Mouse (Mus musculus): ENCODE results near the gene Zbtb37. TPM values are rescaled to one million over a fixed set of nuclear protein-coding genes. Genes with fewer than 3 reads are reported as not detected.

Gene Zbtb37
- 4.1 and 5.2 TPM in 2 replicates for polyA plus RNA-seq (2015; fragmentation: Nextera tagmentation; extraction: Ambion mirVana)

DNA sequence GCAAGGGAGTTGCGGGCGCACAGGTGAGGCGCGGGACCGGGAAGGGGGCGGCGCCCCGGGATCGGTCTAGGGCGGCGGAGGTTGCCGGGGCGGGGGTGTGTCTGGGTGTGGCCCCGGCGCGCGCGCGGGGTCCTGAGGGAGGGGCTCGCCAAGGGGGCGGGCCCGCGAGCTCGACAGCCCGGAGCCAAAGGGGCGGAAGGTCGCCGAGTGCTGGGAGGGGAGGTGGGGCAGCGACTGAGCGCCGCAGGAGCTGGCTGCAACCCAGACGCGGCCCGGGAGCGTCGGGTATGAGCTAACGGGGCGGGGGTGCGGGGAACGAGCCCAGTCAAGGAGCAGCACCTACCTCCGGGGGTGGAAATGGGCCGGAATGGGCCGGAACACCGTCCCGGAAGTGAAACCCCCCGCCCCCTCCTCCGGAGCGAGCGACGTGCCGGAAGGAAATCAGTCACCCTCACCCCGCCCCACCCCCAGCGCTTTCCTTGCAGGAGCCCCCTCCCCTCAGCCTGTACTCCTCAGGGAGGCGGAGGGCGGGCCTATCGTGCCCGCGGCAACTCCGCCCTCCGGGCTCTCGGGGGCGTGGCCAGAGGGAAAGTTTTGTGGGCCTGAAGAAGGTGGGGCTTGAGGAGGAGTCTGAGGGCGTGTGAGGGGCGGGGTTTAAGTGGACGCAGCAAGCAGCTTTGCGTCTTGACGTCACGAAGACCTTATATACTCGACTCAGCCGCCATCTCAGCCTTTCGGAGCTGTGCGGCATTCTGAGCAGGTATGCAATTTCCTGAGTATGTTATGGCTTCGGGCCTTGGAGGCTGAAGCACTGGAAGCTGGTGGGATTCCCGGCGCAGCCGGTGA lies at the start of gene Zbtb37:
Gene Zbtb37 (minus strand): TSS at position 415 of the 846 bp plus-strand sequence.
- peak; percentile 100 for DNase-seq (ENCODE audit: low spot score)

DNA sequence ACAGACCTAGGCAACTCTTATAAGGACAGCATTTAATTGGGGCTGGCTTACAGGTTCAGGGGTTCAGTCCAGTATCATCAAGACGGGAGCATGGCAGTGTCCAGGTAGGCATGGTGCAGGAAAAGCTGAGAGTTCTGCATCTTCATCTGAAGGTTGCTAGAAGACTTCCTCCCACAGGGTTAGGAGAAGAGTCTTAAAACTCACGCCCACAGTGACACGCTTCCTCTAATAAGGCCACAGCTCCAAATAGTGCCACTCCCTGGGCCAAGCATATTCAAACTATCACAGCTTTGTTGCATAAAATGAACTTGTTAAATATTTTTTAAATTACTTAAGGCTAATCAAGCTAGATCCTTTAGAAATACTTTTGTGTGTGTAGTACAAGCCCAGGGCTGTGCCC lies 42.6 kb upstream of the Zbtb37 start:
- no peak for DNase-seq (ENCODE audit: low spot score)

DNA sequence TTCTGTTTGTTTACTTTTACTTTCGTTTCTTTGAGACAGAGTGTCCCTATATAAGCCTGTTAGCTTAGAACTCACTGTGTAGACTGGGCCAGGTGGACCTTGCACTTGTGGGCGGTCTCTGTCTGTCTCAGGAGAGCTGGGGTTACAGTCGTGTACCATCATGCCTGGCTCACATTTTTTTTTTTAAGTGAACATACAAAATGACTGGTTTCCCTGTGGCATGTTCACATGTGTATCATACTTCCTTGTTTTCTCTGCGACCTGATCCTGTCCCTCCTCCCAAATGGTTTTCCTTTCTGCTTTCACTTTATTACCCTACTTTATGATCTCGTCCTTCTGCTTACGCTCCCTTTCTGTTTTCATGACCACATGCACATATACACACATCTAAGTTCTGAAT lies 41.6 kb upstream of the Zbtb37 start:
- DNase-seq (ENCODE audit: low spot score): no peak

GRCm38 (mm10) chr1:161071272-161071620 lies 36.6 kb upstream of the Zbtb37 start:
- no peak for DNase-seq (ENCODE audit: low spot score)

- DNase-seq (ENCODE audit: low spot score): peak; percentile 95
These were observed 36.0 kb upstream of the Zbtb37 start, which contains the start of the genes Dars2 and Cenpl for GRCm38 (mm10) chr1:161070352-161071271. Gene Dars2 (minus strand): TSS chr1:161070658. Gene Cenpl (plus strand): TSS chr1:161070713.

- DNase-seq (ENCODE audit: low spot score): no peak
These were observed 28.7 kb upstream of the Zbtb37 start for GRCm38 (mm10) chr1:161063351-161063750.

DNA sequence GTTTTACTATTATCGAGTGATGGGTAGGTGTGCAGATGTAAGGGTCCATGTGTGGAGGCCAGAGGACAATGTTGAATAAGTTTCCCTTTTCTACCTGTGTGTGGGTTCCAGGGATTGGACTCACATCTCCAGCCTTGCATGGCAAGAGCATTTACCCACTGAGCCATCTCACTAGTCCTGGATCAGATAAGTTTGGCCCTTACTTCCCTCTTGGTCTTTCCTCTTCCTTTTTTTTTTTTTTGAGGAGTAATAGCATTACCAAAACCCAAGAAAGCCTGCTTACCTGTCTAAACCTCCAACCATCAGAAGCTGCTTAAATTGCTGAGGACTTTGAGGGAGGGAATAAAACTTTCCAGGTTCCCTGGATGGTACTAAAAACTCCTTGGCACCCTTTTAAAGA lies 22.5 kb upstream of the Zbtb37 start:
- DNase-seq (ENCODE audit: low spot score): no peak

DNA sequence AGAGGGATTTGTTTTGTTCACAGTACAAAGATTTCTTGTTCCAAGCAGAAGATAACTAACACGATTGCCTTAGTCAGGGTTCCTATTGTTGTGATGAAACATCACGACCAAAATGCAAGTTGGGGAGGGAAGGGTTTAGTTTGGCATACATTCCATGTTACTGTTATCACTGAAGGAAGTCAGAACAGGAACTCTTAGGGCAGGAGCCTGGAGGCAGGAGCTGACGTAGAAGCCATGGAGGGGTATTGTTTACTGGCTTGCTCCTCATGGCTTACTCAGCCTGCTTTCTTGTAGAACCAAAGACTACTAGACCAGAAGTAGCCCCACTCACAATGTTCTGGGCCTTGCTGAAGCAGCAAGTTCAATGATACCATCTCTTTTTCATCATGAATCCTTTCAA lies 12.3 kb upstream of the Zbtb37 start:
- no peak for DNase-seq (ENCODE audit: low spot score)

- DNase-seq (ENCODE audit: low spot score): no peak
These were observed 6.8 kb upstream of the Zbtb37 start for GRCm38 (mm10) chr1:161041261-161042020.

DNA sequence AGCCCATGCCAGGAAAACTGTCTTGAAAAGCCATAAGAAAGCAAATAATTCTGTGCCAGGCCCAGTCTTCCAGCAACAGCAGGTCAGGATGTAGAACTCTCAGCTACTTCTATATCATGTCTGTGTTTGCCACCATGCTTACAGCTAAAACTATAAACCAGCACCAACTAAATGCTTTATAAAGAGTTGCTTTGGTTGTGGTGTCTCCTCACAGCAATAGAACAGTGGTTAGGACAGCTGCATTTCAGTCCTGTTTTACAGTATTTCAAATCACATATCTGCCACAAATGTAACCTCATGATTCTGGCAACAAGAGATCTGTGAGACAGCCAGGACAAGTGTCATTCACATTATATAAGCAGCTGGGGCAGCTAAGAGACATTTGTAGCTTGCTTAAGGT lies 6.2 kb upstream of the Zbtb37 start:
- no peak for DNase-seq (ENCODE audit: low spot score)

DNA sequence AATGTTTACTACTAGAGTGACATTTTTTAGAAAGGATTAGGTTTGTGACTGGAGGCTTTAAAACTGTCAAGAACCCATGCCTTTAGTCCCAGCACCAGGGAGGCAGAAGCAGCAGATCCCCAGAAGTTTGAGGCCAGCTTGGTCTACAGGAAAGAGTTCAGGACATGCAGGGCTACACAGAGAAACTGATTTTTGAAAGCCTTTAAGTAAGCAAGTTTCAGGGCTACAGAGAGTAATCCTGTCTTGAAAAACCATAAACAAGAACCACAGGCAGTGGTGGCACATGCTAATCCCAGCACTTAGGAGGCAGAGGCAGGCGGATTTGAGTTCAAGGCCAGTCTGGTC lies 5.7 kb upstream of the Zbtb37 start:
- no peak for DNase-seq (ENCODE audit: low spot score)

- DNase-seq (ENCODE audit: low spot score): no peak
These were observed 5.2 kb upstream of the Zbtb37 start for GRCm38 (mm10) chr1:161039741-161040425.

GRCm38 (mm10) chr1:161038968-161039721 lies 4.5 kb upstream of the Zbtb37 start:
- no peak for DNase-seq (ENCODE audit: low spot score)

DNA sequence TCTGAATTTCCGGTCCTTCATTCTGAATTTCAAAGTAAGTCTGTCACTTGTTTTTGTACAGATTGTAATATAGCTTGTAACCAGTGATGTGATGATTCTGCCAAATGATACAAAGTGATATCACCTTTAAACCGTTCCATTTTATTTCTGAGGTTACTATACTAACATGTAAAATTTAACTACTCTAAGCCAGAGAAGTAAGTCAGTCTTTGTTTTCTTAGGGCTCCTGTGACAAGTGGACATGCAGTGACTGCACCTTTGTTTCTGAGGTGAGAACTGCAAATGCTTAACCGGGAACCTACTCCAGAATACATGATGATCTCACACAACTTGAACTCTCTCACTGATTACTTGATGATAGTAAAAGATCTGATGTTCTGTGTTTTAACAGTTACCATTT lies 3.4 kb upstream of the Zbtb37 start:
- DNase-seq (ENCODE audit: low spot score): no peak

DNA sequence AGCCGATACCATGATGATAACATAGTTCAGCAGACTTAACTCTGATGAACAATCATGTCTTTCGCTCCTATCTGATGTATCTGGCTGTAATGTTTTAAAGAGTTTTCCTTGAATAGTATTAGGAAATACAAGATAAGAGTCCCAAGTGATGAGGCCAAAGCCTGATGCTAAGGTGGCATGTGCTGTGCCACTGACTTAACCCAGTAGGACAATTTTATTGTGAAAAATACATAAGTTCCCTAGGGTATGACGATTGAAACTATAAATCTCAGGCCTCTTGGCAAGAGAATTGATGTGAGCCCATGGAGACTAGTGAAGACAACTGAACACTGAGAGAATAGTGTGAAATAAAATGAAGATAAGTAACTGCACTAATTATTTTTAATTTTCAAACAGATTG lies 3.0 kb upstream of the Zbtb37 start:
- no peak for DNase-seq (ENCODE audit: low spot score)

GRCm38 (mm10) chr1:161037026-161037425 lies 2.4 kb upstream of the Zbtb37 start:
- DNase-seq (ENCODE audit: low spot score): no peak

GRCm38 (mm10) chr1:161036411-161036841 lies 1.8 kb upstream of the Zbtb37 start:
- DNase-seq (ENCODE audit: low spot score): no peak

DNA sequence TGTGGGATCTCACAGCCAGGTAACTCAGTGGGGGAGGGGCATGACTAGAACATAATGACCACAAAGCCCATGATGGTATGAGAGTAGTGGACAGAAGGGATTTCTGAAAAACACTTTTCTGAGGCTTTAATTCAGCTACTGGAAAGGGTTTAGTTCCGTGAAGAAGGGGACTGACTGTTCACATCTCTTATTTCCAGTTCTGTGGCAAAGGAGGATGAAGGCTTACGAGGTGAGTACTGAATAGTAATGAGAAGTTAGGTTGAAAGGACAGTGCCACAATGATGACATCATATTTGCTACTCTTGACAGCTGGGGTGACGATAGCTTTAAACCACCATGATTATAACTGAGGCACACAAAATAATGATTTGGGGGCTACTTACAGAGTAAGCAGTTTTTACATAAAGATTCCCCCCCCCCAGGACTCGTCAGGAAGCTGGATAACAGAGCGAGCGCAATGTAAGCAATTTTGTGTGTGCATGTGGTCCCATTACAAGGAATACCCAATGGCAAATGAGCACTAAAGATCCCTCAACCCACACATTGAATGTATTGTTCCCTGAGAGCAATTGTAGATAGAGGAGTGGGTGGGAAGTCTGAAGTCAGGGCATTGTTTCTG lies 1.2 kb upstream of the Zbtb37 start:
- no peak for DNase-seq (ENCODE audit: low spot score)

DNA sequence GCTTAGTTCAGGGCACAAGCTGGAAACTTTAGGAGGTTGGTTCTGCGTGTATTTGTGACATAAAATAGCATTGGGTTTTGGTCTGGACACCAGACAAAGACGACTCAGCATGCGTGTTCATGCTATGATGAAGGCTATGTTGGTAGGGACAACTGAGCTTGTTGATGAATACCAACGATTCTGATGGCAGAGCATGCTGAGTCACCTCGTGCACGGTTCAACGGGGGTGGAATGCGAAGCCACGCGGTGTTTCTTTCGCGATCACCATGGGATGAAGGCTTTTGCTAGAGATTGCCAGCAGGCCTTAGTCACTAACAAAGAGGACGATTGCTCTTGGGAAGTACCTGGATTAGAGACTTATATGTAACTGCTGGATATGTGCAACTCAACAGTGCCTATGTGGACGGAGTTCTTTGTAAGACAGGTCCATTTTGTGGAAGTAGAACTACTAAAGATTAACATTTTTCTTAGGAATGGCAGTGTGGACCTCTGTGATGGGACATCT lies 684 bp upstream of the Zbtb37 start:
- no peak for DNase-seq (ENCODE audit: low spot score)
